Mouse (Mus musculus): ENCODE data around the gene Adm2.

DNA sequence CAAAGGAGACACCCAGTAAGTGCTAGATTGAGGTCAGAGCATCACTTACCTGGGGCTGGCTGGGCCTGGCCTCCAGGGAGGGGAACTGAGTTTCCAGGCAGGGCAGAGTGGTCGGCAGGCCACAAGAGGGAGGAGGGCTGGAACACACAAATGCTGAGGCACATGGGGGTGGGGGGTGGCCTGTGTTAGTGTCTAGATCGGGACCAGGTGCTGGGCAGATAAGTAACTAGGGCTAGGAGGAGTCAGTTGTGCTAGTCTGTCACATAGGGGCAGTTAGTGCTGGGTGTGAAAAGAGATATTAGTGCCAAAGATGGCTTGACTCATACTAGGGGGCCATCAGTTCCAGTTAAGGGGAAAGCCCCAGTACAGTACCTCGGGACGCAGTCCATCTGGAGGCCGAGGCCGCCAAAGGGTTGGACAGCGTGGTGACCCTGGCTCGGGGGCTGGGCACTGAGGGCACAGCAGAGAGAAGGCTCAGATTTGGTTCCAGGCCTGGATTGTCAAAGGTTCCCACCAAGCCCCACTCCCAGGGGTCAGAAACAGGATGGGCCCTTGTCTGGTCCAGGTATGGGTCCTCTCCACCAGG, 26.8 kb upstream of the Adm2 start:
- TF ChIP-seq POLR2A (IDR thresholded peaks at IDR 0.05; ENCODE audit: insufficient read length, low read depth): no peak
- no peak for TF ChIP-seq REST (IDR thresholded peaks at IDR 0.05; ENCODE audit: insufficient read depth, insufficient read length)
- TF ChIP-seq MYOD1 (IDR thresholded peaks at IDR 0.05; ENCODE audit: control insufficient read depth in 1 of 3, insufficient read length in 2 of 3, low read depth in 2 of 3): no peak
- no peak for TF ChIP-seq E2F4 (IDR thresholded peaks at IDR 0.05; ENCODE audit: insufficient read depth)
- TF ChIP-seq POLR2AphosphoS2 (IDR thresholded peaks at IDR 0.05; ENCODE audit: insufficient read length, low read depth): no peak
- TF ChIP-seq CEBPB (IDR thresholded peaks at IDR 0.05; ENCODE audit: insufficient read depth, poor library complexity, severe bottlenecking): no peak
- no peak for TF ChIP-seq MAX (IDR thresholded peaks at IDR 0.05; ENCODE audit: low read depth)
- TF ChIP-seq USF1 (IDR thresholded peaks at IDR 0.05; ENCODE audit: low read depth): no peak
- no peak for TF ChIP-seq MYOG (IDR thresholded peaks at IDR 0.05; ENCODE audit: control insufficient read depth in 1 of 3, insufficient read depth in 1 of 3, insufficient read length in 2 of 3, low read depth in 2 of 3)
- TF ChIP-seq TCF3 (IDR thresholded peaks at IDR 0.05; ENCODE audit: insufficient read length, low read depth): no peak

Measured in myocyte (in vitro differentiated cells).